Mouse (Mus musculus) right cerebral cortex, postnatal 4 days (tissue): Measurements from ENCODE around the gene Zfand3.
A peak's percentile ranks its signal among the peaks of the same experiment; 100 is the strongest.

Experiments
- DNase-seq: peaks from one replicate; pipeline ENCODE4 v3.0.0-alpha.2; 2022

Zfand3 gene

DNA sequence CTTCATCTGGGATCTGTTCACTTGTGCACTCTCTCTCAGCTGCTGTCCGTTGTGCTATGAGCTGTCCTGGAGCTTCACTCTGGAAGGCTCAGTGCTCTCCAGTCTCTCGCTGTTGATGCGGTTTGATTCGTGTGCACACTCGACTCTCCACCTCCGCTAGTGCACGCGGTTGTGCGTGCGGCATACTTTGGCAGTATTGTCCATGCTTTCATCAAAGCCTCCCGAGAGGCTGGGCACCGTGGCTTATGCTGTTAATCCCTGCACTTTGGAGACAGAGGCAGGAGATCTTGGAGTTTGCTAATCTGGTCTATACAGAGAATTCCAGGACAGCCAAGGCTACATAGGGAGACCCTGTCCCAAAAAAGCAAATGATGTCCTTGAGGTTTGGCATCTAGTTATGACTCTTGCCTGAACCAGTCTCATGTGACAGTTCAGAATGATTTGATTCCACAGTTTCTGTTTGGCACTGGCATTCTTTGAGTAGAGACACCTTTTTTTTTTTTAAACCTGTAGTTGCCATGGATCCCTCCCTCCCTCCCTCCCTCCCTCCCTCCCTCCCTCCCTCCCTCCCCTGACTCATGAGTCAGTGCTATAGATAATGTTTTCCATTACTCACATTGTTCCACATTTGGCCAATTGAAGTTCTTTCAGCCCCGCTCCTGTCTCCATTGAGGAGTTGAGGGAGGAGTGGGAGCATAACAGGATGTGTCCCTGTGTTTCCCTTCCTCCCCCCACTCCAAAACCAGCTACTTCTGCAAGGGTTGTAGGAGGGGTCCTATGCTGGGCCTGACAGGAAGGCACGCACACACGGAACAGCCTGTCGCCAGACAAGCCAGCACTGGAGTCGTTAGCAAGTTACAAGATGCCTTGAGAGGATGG lies 192.1 kb downstream of the Zfand3 start:
- peak; percentile 10 for DNase-seq

DNA sequence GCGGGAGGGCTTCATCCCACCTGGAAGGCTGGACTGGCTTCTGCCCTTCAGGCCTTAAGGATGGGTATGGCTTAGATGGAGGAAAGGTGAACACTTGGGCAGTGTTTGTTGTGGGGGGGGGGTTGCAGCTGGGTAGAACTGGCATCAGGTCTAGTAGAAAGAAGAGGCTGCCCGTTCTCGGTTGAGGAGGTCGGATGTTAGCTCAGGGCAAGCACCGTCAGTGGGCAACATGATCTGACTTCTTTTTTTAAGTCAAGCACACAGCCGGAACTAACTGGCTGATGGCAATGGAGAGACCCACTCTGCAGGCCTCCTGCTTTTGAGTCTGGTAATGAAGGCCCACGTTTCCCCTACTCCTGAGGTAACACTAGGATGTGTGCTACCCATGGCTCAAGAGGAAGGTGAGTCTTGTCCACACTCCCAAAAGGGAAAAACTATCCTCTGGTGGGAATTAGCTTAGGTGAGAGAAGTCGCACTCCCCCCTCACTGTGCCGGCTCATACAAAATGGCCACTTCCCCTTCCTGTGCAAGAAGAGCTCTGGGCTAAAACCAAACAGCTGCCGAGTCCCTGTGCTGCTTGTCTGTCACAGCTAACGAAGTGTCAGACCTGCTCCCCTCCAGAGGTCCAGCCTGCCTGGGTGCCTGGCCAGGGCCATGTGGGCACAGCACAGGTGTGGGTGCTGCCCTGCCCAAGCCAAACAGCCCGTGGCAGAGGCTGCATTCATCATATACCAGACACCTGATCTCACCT lies 192.9 kb downstream of the Zfand3 start:
- DNase-seq, result peak; percentile 6

- peak; percentile 1 for DNase-seq
These were observed 193.9 kb downstream of the Zfand3 start for GRCm38 (mm10) chr17:30198422-30198821.

GRCm38 (mm10) chr17:30199374-30200247 lies 195.1 kb downstream of the Zfand3 start:
- no peak for DNase-seq

GRCm38 (mm10) chr17:30200283-30200682 lies 195.8 kb downstream of the Zfand3 start:
- DNase-seq, result no peak

DNA sequence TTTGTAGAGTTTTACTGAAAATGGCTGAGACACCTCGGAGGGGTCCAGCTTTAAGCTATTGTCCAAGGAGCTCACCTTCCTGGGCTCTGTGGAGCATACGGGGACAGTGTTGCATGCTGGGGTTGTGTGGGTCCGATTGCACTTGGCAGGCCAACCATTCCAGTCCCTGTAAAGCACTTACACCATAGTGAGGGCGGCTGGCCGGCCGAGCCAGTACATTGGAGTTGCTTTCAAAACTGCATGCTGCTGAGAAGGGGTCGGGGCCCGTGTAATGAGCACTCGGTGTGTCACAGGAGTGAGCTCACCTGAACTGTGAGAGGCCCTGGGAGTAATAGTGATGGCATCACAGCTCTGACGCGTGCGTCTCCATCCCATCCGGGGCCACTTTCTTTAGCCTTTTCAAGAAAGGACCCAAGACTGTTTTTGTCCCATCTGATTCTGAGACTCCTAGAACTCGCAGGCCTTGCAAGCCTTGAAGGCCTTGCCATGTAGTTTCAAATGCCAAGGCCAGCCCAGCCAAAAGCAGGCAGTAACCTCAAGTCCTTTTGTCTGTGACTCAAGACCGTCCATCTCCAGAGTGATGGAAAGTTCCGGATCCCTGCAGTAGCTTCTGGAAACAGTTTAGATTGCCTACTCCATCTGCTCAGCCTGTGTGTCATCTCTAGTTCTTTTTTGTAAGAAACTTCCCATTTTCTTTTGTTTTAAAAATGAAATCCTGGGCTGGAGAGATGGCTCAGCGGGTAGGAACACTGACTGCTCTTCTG lies 200.7 kb downstream of the Zfand3 start:
- no peak for DNase-seq

- no peak for DNase-seq
These were observed 205.7 kb downstream of the Zfand3 start for GRCm38 (mm10) chr17:30210262-30210661.

GRCm38 (mm10) chr17:30210936-30211335 lies 206.4 kb downstream of the Zfand3 start:
- no peak for DNase-seq

GRCm38 (mm10) chr17:30212647-30213046 lies 208.1 kb downstream of the Zfand3 start:
- DNase-seq, result no peak

- no peak for DNase-seq
These were observed 208.8 kb downstream of the Zfand3 start for GRCm38 (mm10) chr17:30213371-30213770.

GRCm38 (mm10) chr17:30214393-30214792 lies 209.9 kb downstream of the Zfand3 start:
- no peak for DNase-seq

DNA sequence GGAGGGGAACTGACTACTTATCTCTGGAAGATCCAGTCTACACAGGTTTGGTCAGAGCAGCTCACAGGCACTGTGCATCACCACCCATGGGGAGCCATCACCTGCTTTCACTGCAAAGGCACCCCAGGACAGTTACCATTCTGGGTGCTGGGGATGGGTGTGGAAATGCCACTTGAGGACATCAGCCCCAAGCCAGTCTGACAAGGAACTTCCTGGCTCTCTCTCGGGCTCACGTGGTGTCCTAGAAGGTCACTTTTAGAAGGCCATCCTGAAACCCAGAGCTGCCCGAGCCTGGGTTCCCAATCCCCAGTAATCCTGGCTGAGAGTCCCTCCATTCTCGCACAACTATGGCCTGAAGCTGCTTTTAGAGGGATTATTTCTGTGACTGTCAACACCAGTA lies 211.2 kb downstream of the Zfand3 start:
- no peak for DNase-seq

DNA sequence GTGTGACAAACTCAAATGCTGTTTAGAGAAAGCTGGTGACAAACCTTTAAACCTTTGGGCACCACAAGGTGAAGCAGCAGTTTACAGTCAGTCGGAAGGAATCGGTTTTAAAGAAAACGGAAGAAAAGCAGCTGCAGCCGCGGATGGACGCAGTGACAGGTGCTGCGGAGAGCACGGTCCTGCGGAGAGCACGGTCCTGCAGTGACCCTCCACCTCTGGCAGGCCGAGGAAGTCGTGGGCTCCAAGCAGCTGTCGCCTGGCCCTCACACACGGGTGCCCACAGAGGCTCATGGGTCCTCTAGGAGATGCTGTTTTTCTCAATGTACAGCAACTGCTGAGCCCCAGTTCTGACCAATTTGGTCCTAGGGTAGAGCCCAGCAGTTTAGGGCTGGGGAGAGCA lies 217.1 kb downstream of the Zfand3 start:
- no peak for DNase-seq

DNA sequence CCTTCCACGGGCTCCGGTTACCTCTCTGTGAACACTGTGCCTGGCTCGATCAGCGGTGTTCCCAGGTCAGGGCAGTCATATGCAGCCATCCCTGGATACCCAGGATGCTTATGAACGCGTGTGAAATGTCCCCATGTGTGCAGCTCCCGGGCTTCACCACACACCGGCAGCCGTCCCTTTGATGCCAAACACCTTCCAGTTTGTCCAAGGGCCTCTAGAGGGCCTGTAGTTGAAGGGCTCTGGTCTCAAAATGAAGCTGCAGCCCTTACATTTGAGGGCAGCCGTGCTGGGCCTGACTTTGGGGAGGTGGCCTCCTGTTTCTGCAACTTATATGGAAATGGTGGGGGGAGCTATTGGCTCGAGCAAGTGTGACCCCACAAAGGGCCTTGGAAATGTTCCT lies 217.8 kb downstream of the Zfand3 start:
- DNase-seq, result no peak

- no peak for DNase-seq
These were observed 218.3 kb downstream of the Zfand3 start for GRCm38 (mm10) chr17:30222837-30223236.

- DNase-seq, result no peak
These were observed 220.7 kb downstream of the Zfand3 start for GRCm38 (mm10) chr17:30225030-30225740.

- no peak for DNase-seq
These were observed 224.1 kb downstream of the Zfand3 start for GRCm38 (mm10) chr17:30228439-30229215.

DNA sequence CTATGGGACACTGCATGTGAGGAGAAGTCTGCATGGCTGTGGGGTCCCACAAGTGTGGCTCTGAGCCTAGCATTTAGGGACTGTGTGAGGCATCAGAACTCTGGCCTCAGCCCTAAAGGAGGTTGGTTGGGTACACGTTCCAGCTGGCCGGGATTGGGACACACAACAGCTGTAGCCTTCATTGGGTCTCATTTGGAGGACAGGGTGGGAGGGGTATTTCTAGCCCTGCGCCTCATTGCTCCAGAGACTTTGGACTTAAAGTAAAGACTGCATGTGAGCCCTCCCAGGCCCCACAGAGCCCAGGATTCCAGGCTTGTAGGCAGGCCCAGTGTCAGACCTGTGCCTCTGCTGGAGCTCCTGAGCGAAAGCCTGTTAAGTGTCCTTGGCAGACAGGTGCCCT lies 225.9 kb downstream of the Zfand3 start:
- no peak for DNase-seq

- DNase-seq, result no peak
These were observed 226.9 kb downstream of the Zfand3 start for GRCm38 (mm10) chr17:30231483-30231882.

- no peak for DNase-seq
These were observed 228.2 kb downstream of the Zfand3 start for GRCm38 (mm10) chr17:30232698-30233097.

DNA sequence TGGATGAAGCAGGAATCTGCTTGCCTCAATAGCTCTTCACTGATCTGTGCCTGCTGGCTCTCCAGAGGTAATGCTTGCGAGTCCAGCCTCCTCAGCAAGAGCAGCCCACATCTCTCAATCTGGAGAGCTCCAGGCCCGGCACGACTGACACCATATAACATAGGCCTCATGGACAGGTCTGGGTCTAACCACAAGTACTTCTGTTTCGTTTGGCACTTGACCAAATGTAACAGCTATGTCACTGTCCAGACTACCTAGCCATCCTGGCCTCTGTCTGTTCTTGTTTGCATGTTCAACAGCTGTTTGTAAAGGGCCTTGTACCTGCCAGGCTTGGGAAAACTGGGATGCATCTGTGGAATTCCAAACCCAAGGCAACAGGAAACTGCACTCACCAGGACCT lies 230.8 kb downstream of the Zfand3 start:
- DNase-seq, result no peak
